Mouse (Mus musculus) lung, adult 2 months (tissue): ENCODE data around the gene Slit3.

Experiments
- CTCF ChIP-seq: fragments of 200-500 bp; IDR thresholded peaks from 2 replicates; pipeline ENCODE4 v1.5.1; 2011; ENCODE audit warnings: mild to moderate bottlenecking, low read length, control low read depth; ENCODE audit not compliant: insufficient read depth
- POLR2A ChIP-seq: fragments of 200-500 bp; IDR thresholded peaks from 2 replicates; pipeline ENCODE4 v1.6.1; 2011; ENCODE audit warnings: low read depth, mild to moderate bottlenecking, control low read depth, low read length, borderline replicate concordance; ENCODE audit errors: extremely low read depth

DNA sequence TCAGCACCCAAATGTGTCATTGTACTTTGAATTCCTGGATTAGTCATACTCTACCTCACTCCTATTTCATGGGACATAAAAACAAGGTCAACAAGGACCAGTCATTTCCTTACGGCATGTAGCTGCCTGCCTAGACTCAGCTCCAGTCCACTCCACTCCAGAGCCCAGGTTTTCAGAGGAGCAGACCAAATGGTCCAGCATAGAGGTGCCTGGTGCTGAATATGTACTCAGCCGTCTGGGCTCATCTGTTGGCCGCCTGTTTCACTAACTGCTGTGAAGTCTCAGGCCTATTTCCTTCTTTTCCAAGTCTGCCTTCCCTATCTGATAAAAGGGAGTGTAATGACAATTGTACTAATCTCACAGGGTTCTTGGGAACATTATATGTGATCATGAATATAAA lies 547.1 kb downstream of the Slit3 start:
- no peak for TF ChIP-seq POLR2A
- TF ChIP-seq CTCF, result no peak
